ENCODE assay signal across 13 mouse cellular contexts in genomic region chr10:127763914-127764680, GRCm38 (mm10). TPM values are rescaled to one million over a fixed set of nuclear protein-coding genes. Genes with fewer than 3 reads are reported as not detected.
DNase-seq lines count a peak whose midpoint lies in the region; ATAC-seq lines count a peak whose summit lies in the region.
"Had no signal": no experiment of that assay in that cellular context is flagged by ENCODE, and none has a peak within 500 bp of the region (broad histone marks: within the 10 kb centered on the region; RNA-seq: fewer than 3 reads in every experiment).

No protein-coding gene starts in this region.

- no peak overlapping the region for H3K9ac ChIP-seq in intestine, embryonic 16.5 days (ENCODE audit: low read depth, low read length)
- H3K9ac ChIP-seq in stomach, embryonic 16.5 days (ENCODE audit: low read length): no peak overlapping the region

- no peaks in the 10 kb centered on the region for H3K36me3 ChIP-seq in intestine, embryonic 16.5 days (ENCODE audit: control insufficient read depth, insufficient read depth, low read length)
- no peaks in the 10 kb centered on the region for H3K36me3 ChIP-seq in stomach, embryonic 16.5 days (ENCODE audit: control insufficient read depth, insufficient read depth, low read length)

- H3K4me2 ChIP-seq in intestine, embryonic 16.5 days (ENCODE audit: low read depth, low read length): no peak overlapping the region
- H3K4me2 ChIP-seq in stomach, embryonic 16.5 days (ENCODE audit: low read depth, low read length): no peak overlapping the region

- H3K4me1 ChIP-seq in intestine, embryonic 16.5 days (ENCODE audit: control insufficient read depth, insufficient read depth, low read length): no peaks in the 10 kb centered on the region; the same call in 1 of the 2 replicates
- no peaks in the 10 kb centered on the region; the same call in 1 of the 2 replicates for H3K4me1 ChIP-seq in stomach, embryonic 16.5 days (ENCODE audit: control insufficient read depth, insufficient read depth, low read length)

- no peak overlapping the region for H3K4me3 ChIP-seq in intestine, embryonic 16.5 days (ENCODE audit: low read length)
- H3K4me3 ChIP-seq in stomach, embryonic 16.5 days (replicated peaks; ENCODE audit: low read length): no peak overlapping the region
- H3K4me3 ChIP-seq: left cerebral cortex, adult 2 months had no signal

- no peaks in the 10 kb centered on the region for H3K9me3 ChIP-seq in intestine, embryonic 16.5 days (ENCODE audit: control insufficient read depth, low read length)
- H3K9me3 ChIP-seq in stomach, embryonic 16.5 days (replicated peaks; ENCODE audit: control insufficient read depth, low read length): no peaks in the 10 kb centered on the region

- WGBS in intestine, embryonic 16.5 days: 45% methylated on average over 12 of the region's 12 CpGs
- 47% methylated on average over 12 of the region's 12 CpGs for WGBS in stomach, embryonic 16.5 days

- no peak overlapping the region for H3K27ac ChIP-seq in intestine, embryonic 16.5 days (ENCODE audit: low read length)
- no peak overlapping the region for H3K27ac ChIP-seq in stomach, embryonic 16.5 days (ENCODE audit: low read length)
- H3K27ac ChIP-seq: left cerebral cortex, adult 2 months had no signal

- ATAC-seq in intestine, embryonic 16.5 days: peak; percentile 84
- 0 out of 2 replicates have a peak, but pooled peaks have one; percentile 21 for ATAC-seq in stomach, embryonic 16.5 days (ENCODE audit: insufficient read depth, low FRiP score)
- ATAC-seq: hindbrain, embryonic 16.5 days had no signal

- no peaks in the 10 kb centered on the region for H3K27me3 ChIP-seq in intestine, embryonic 16.5 days (replicated peaks; ENCODE audit: control insufficient read depth, insufficient read depth, low read length)
- H3K27me3 ChIP-seq in stomach, embryonic 16.5 days (ENCODE audit: control insufficient read depth, insufficient read depth, low read length): no peaks in the 10 kb centered on the region

- DNase-seq in cerebellum, adult 11 months: peak; percentile 18
- no peak for DNase-seq in cerebellum, postnatal 4 days (ENCODE audit: low spot score in 2 of 2)
- DNase-seq in kidney, postnatal 25 days: peak; percentile 62 to 90
- no peak for DNase-seq in T-cell, adult 2 months (ENCODE audit: low spot score)
- DNase-seq in frontal cortex, postnatal 36 days (ENCODE audit: low spot score in 2 of 2): no peak
- DNase-seq in left cerebral cortex, adult 9 months (ENCODE audit: low spot score in 2 of 2): no peak
- DNase-seq: midbrain, embryonic 14.5 days had no signal

RNA-seq across cellular contexts. Expression of gene Rdh16f1, which starts 4.5 kb away (rescaled TPM):
- 0.17 TPM in 1 of 2 replicates, not detected in the other for polyA plus RNA-seq in intestine, embryonic 16.5 days (2015; fragmentation: Nextera tagmentation; extraction: Ambion mirVana)
- 0.23 TPM in 1 of 2 replicates, not detected in the other for polyA plus RNA-seq in stomach, embryonic 16.5 days (2015; fragmentation: Nextera tagmentation; extraction: Ambion mirVana)
- polyA plus RNA-seq: hindbrain, embryonic 16.5 days; lung, embryonic 16.5 days; midbrain, embryonic 14.5 days had no signal

RNA-seq across cellular contexts. Expression of gene Rdh1, which starts 4.6 kb away (rescaled TPM):
- 0.05 TPM in 2 replicates for polyA plus RNA-seq in intestine, embryonic 16.5 days (2015; fragmentation: Nextera tagmentation; extraction: Ambion mirVana)
- 0.10 and 0.11 TPM in 2 replicates for polyA plus RNA-seq in stomach, embryonic 16.5 days (2015; fragmentation: Nextera tagmentation; extraction: Ambion mirVana)
- polyA plus RNA-seq: lung, embryonic 16.5 days; midbrain, embryonic 14.5 days; neural tube, embryonic 14.5 days had no signal

RNA-seq across cellular contexts. Expression of gene Rdh9, which starts 12.1 kb away (rescaled TPM):
- 0.26 TPM in 1 of 2 replicates, not detected in the other for polyA plus RNA-seq in intestine, embryonic 16.5 days (2015; fragmentation: Nextera tagmentation; extraction: Ambion mirVana)
- 0.06 and 0.16 TPM in 2 replicates for polyA plus RNA-seq in stomach, embryonic 16.5 days (2015; fragmentation: Nextera tagmentation; extraction: Ambion mirVana)
- polyA plus RNA-seq: lung, embryonic 16.5 days; neural tube, embryonic 14.5 days had no signal

RNA-seq across cellular contexts. Expression of gene Gpr182, which starts 12.6 kb away (rescaled TPM):
- polyA plus RNA-seq in intestine, embryonic 16.5 days (2015; fragmentation: Nextera tagmentation; extraction: Ambion mirVana): 2.1 and 2.2 TPM in 2 replicates
- polyA plus RNA-seq in stomach, embryonic 16.5 days (2015; fragmentation: Nextera tagmentation; extraction: Ambion mirVana): 2.7 and 2.8 TPM in 2 replicates

RNA-seq across cellular contexts. Expression of gene Zbtb39, which starts 24.8 kb away (rescaled TPM):
- 1.6 TPM in 2 replicates for polyA plus RNA-seq in intestine, embryonic 16.5 days (2015; fragmentation: Nextera tagmentation; extraction: Ambion mirVana)
- polyA plus RNA-seq in stomach, embryonic 16.5 days (2015; fragmentation: Nextera tagmentation; extraction: Ambion mirVana): 2.0 and 2.2 TPM in 2 replicates

Comparison
In these comparisons a context has a peak if more than half of its experiments do, and no peak if none do; other contexts are left out.
1. DNase-seq: peak in cerebellum, adult 11 months (single experiment) and kidney, postnatal 25 days (2 of 2); none in cerebellum, postnatal 4 days (0 of 2), T-cell, adult 2 months (single experiment), frontal cortex, postnatal 36 days (0 of 2) and left cerebral cortex, adult 9 months (0 of 2).